Comparison of ENCODE assay signal across 25 mouse cellular contexts in the genomic region with DNA sequence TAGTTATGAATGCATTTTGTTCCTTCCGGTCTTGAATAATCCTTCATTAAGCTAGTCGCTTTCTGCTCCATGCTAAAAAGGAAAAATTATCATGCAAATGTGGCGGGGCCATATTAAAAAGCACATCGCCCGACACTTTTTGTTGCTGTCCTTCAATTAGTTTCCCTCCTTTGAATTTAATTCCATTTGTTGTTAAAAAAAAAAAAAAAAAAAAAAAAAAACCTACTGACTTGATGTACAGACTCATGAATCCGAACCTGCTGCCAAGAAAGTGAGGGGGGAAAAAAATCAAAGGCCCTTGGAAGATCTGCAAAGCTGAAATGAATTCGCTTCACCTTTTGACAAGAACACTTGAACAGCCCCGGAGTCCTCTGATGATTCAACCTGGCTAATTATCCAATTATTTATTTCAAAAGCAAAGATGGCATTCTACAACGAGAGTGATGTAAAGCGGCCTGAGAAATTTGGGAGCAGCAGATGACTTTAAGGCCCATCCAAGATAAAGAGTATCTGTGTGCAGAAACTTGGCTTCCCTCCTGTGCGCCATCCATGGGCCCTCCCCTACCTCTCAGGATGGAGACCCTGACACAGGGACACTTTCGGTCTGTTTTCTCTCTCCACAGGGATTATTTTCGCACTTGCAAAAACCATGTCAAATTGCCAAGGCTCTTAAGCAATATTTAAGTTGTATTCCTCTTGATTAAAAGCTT.
A peak's percentile ranks its signal among the peaks of the same experiment; 100 is the strongest.
DNase-seq lines count a peak whose midpoint lies in the region; ATAC-seq lines count a peak whose summit lies in the region.
"Had no signal": no experiment of that assay in that cellular context is flagged by ENCODE, and none has a peak within 500 bp of the region (broad histone marks: within the 10 kb centered on the region; RNA-seq: fewer than 3 reads in every experiment).

No protein-coding gene starts in this region.

- DNase-seq in forebrain, embryonic 11.5 days (ENCODE audit: low spot score) = no peak
- DNase-seq in forebrain, embryonic 10.5 days (ENCODE audit: extremely low spot score, low spot score) = no peak
- peak; percentile 2 for DNase-seq in forelimb bud, embryonic 11.5 days (ENCODE audit: low read depth, low spot score)
- DNase-seq in frontal cortex, postnatal 36 days (ENCODE audit: low spot score in 2 of 2) = no peak
- DNase-seq: adrenal gland, adult 2 months; B cell, adult 2 months; cerebellum, adult 11-12 months; cerebellum, postnatal 25 days; gastrocnemius, postnatal 10 days; kidney, adult 9 months; kidney, postnatal 14 days; liver, postnatal 0 days; thymus, adult 2 months; thymus, postnatal 4 days had no signal

- peak; percentile 40 for ATAC-seq in forebrain, embryonic 11.5 days (replicated peaks; ENCODE audit: low FRiP score)
- ATAC-seq in midbrain, embryonic 12.5 days (ENCODE audit: low FRiP score, low read depth) = peak; percentile 34; the same call in 1 of the 2 replicates
- ATAC-seq in midbrain, embryonic 16.5 days = no peak
- peak; percentile 66; the same call in 1 of the 2 replicates for ATAC-seq in forebrain, embryonic 13.5 days
- ATAC-seq: intestine, embryonic 16.5 days; liver, postnatal 0 days; lung, postnatal 0 days had no signal

- WGBS in forebrain, embryonic 11.5 days = 34% methylated on average over 13 of the region's 13 CpGs
- 72% methylated on average over 13 of the region's 13 CpGs for WGBS in forebrain, embryonic 10.5 days
- WGBS in midbrain, embryonic 12.5 days = 57% methylated on average over 13 of the region's 13 CpGs
- 31% methylated on average over 13 of the region's 13 CpGs for WGBS in midbrain, embryonic 16.5 days
- WGBS in forebrain, embryonic 13.5 days = 15% methylated on average over 13 of the region's 13 CpGs

- no peak overlapping the region for H3K4me3 ChIP-seq in forebrain, embryonic 11.5 days (ENCODE audit: low read depth, low read length)
- H3K4me3 ChIP-seq in forebrain, embryonic 10.5 days = no peak overlapping the region
- no peak overlapping the region for H3K4me3 ChIP-seq in midbrain, embryonic 12.5 days
- H3K4me3 ChIP-seq in midbrain, embryonic 16.5 days (ENCODE audit: low read depth, low read length) = no peak overlapping the region
- no peak overlapping the region for H3K4me3 ChIP-seq in forebrain, embryonic 13.5 days
- H3K4me3 ChIP-seq: heart, embryonic 10.5 days; hindbrain, embryonic 15.5 days; limb, embryonic 12.5 days had no signal

- peak overlapping the region; percentile 6; the same call in 1 of the 2 replicates for H3K4me2 ChIP-seq in forebrain, embryonic 11.5 days (ENCODE audit: low read depth, low read length, severe bottlenecking)
- no peak overlapping the region for H3K4me2 ChIP-seq in midbrain, embryonic 12.5 days (replicated peaks)
- H3K4me2 ChIP-seq in midbrain, embryonic 16.5 days (ENCODE audit: low read length) = no peak overlapping the region
- H3K4me2 ChIP-seq in forebrain, embryonic 13.5 days = peak overlapping the region; percentile 34
- H3K4me2 ChIP-seq: hindbrain, embryonic 15.5 days; liver, embryonic 11.5 days had no signal

- H3K9ac ChIP-seq in forebrain, embryonic 11.5 days (ENCODE audit: low read length) = no peak overlapping the region
- H3K9ac ChIP-seq in midbrain, embryonic 12.5 days (replicated peaks) = no peak overlapping the region
- no peak overlapping the region for H3K9ac ChIP-seq in midbrain, embryonic 16.5 days (ENCODE audit: low read depth, low read length)
- no peak overlapping the region for H3K9ac ChIP-seq in forebrain, embryonic 13.5 days
- H3K9ac ChIP-seq: hindbrain, embryonic 15.5 days; limb, embryonic 12.5 days; liver, postnatal 0 days had no signal

- H3K9me3 ChIP-seq in forebrain, embryonic 11.5 days (ENCODE audit: control insufficient read depth, low read length) = no peaks in the 10 kb centered on the region
- no peaks in the 10 kb centered on the region for H3K9me3 ChIP-seq in forebrain, embryonic 10.5 days
- H3K9me3 ChIP-seq in midbrain, embryonic 12.5 days = no peaks in the 10 kb centered on the region
- H3K9me3 ChIP-seq in midbrain, embryonic 16.5 days (replicated peaks; ENCODE audit: control insufficient read depth, low read length, poor library complexity, severe bottlenecking) = no peaks in the 10 kb centered on the region
- no peaks in the 10 kb centered on the region for H3K9me3 ChIP-seq in forebrain, embryonic 13.5 days (replicated peaks)
- H3K9me3 ChIP-seq: heart, embryonic 10.5 days; hindbrain, embryonic 15.5 days; limb, embryonic 12.5 days had no signal

- H3K36me3 ChIP-seq in forebrain, embryonic 11.5 days (ENCODE audit: control insufficient read depth, insufficient read depth, low read length) = no peaks in the 10 kb centered on the region
- no peaks in the 10 kb centered on the region for H3K36me3 ChIP-seq in forebrain, embryonic 10.5 days (replicated peaks)
- H3K36me3 ChIP-seq in midbrain, embryonic 12.5 days = no peaks in the 10 kb centered on the region
- H3K36me3 ChIP-seq in midbrain, embryonic 16.5 days (ENCODE audit: control insufficient read depth, insufficient read depth, low read length) = no peaks in the 10 kb centered on the region
- H3K36me3 ChIP-seq in forebrain, embryonic 13.5 days (ENCODE audit: poor library complexity, severe bottlenecking) = no peaks in the 10 kb centered on the region
- H3K36me3 ChIP-seq: G1E; heart, embryonic 10.5 days; hindbrain, embryonic 15.5 days; limb, embryonic 12.5 days had no signal

- no peak overlapping the region for H3K27ac ChIP-seq in forebrain, embryonic 11.5 days (ENCODE audit: low read depth, low read length)
- no peak overlapping the region for H3K27ac ChIP-seq in forebrain, embryonic 10.5 days
- no peak overlapping the region for H3K27ac ChIP-seq in midbrain, embryonic 12.5 days (replicated peaks)
- no peak overlapping the region for H3K27ac ChIP-seq in midbrain, embryonic 16.5 days (ENCODE audit: low read length)
- no peak overlapping the region for H3K27ac ChIP-seq in forebrain, embryonic 13.5 days
- H3K27ac ChIP-seq: heart, embryonic 10.5 days; hindbrain, embryonic 15.5 days; limb, embryonic 12.5 days had no signal

- no peaks in the 10 kb centered on the region for H3K27me3 ChIP-seq in forebrain, embryonic 11.5 days (ENCODE audit: control insufficient read depth, insufficient read depth, low read length)
- peaks cover 14% of the 10 kb centered on the region; the same call in 1 of the 2 replicates for H3K27me3 ChIP-seq in forebrain, embryonic 10.5 days (ENCODE audit: poor library complexity, severe bottlenecking)
- no peaks in the 10 kb centered on the region for H3K27me3 ChIP-seq in midbrain, embryonic 12.5 days
- H3K27me3 ChIP-seq in midbrain, embryonic 16.5 days (ENCODE audit: control insufficient read depth, insufficient read depth, low read depth, low read length) = no peaks in the 10 kb centered on the region
- peaks cover 28% of the 10 kb centered on the region for H3K27me3 ChIP-seq in forebrain, embryonic 13.5 days
- H3K27me3 ChIP-seq: CH12.LX; hindbrain, embryonic 15.5 days had no signal

- H3K4me1 ChIP-seq in forebrain, embryonic 11.5 days (replicated peaks; ENCODE audit: control insufficient read depth, insufficient read depth, low read length) = peaks cover 4% of the 10 kb centered on the region; the same call in 1 of the 2 replicates
- peaks cover 20% of the 10 kb centered on the region for H3K4me1 ChIP-seq in forebrain, embryonic 10.5 days
- peaks cover 12% of the 10 kb centered on the region; the same call in 1 of the 2 replicates for H3K4me1 ChIP-seq in midbrain, embryonic 12.5 days
- peaks cover 9% of the 10 kb centered on the region for H3K4me1 ChIP-seq in midbrain, embryonic 16.5 days (ENCODE audit: control insufficient read depth, insufficient read depth, low read length)
- H3K4me1 ChIP-seq in forebrain, embryonic 13.5 days = peaks cover 32% of the 10 kb centered on the region
- H3K4me1 ChIP-seq: heart, embryonic 10.5 days had no signal

Comparison
In these comparisons a context has a peak if more than half of its experiments do, and no peak if none do; other contexts are left out.
1. H3K4me2 ChIP-seq: peak in forebrain, embryonic 11.5 days (single experiment) and forebrain, embryonic 13.5 days (single experiment); none in midbrain, embryonic 12.5 days (single experiment) and midbrain, embryonic 16.5 days (single experiment).